Mouse (Mus musculus) MEL (cell line): ENCODE measurements around the gene Olfr1019. TPM values are rescaled to one million over a fixed set of nuclear protein-coding genes. Genes with fewer than 3 reads are reported as not detected.

Experiments used
- DNase-seq: peaks from one replicate; pipeline ENCODE4 v3.0.0; 2011; ENCODE audit warnings: low read depth, low spot score
- H3K27ac ChIP-seq: 2 replicates; pipeline ENCODE4 v1.5.1; 2012; ENCODE audit warnings: low read depth, mild to moderate bottlenecking, control low read depth, low read length, moderate library complexity; ENCODE audit not compliant: control insufficient read depth
- H3K27me3 ChIP-seq, 2 experiments: fragments of 150-350 bp in 1 of 2; sonication (generic) in 1 of 2; 2 replicates each; pipeline ENCODE4 v1.6.1; 2012; ENCODE audit warnings: low read length in 2 of 2, mild to moderate bottlenecking in 2 of 2, improper control_type of control experiment in 1 of 2, moderate library complexity in 1 of 2; ENCODE audit not compliant: insufficient read depth in 2 of 2, control insufficient read depth in 1 of 2
- H3K36me3 ChIP-seq, 2 experiments: 2 replicates each; pipeline ENCODE4 v1.6.1; 2012 to 2014; ENCODE audit warnings: low read length in 2 of 2, improper control_type of control experiment in 1 of 2, inconsistent platforms in 1 of 2, mild to moderate bottlenecking in 1 of 2; ENCODE audit not compliant: insufficient read depth in 2 of 2, control insufficient read depth in 1 of 2
- H3K4me1 ChIP-seq, 2 experiments: fragments of 150-350 bp in 1 of 2; sonication (generic) in 1 of 2; 2 replicates each; pipeline ENCODE4 v1.6.1; 2012; ENCODE audit warnings: low read length in 2 of 2, improper control_type of control experiment in 1 of 2, mild to moderate bottlenecking in 1 of 2; ENCODE audit not compliant: insufficient read depth in 2 of 2, control insufficient read depth in 1 of 2
- H3K4me3 ChIP-seq, 2 experiments: fragments of 150-350 bp in 1 of 2; sonication (generic) in 1 of 2; 2 replicates each; pipeline ENCODE4 v1.5.1; 2012; ENCODE audit warnings: low read depth in 2 of 2, low read length in 2 of 2, mild to moderate bottlenecking in 2 of 2, moderate library complexity in 2 of 2, control low read depth in 1 of 2, improper control_type of control experiment in 1 of 2; ENCODE audit not compliant: control insufficient read depth in 1 of 2, insufficient read depth in 1 of 2
- H3K79me2 ChIP-seq: 2 replicates; pipeline ENCODE4 v1.6.1; 2012; ENCODE audit warnings: mild to moderate bottlenecking, low read length, moderate library complexity; ENCODE audit not compliant: control insufficient read depth, poor library complexity, insufficient read depth
- H3K9ac ChIP-seq: 2 replicates; pipeline ENCODE4 v1.6.1; 2012; ENCODE audit warnings: low read depth, mild to moderate bottlenecking, control low read depth, low read length, moderate library complexity; ENCODE audit not compliant: control insufficient read depth, poor library complexity, severe bottlenecking
- H3K9me3 ChIP-seq: fragments of 150-350 bp; sonication (generic); replicated peaks from 2 replicates; pipeline ENCODE4 v1.6.1; 2012; ENCODE audit warnings: mild to moderate bottlenecking, low read length, improper control_type of control experiment, moderate library complexity; ENCODE audit not compliant: insufficient read depth
- BHLHE40 ChIP-seq: IDR thresholded peaks from 2 replicates; pipeline ENCODE4 v1.6.1; 2012; ENCODE audit warnings: low read depth, mild to moderate bottlenecking, inconsistent platforms, low read length, improper control_type of control experiment, borderline replicate concordance
- CHD1 ChIP-seq: IDR thresholded peaks from 2 replicates; pipeline ENCODE4 v1.6.1; 2012; ENCODE audit warnings: low read depth, mild to moderate bottlenecking, inconsistent platforms, low read length, improper control_type of control experiment
- CHD2 ChIP-seq: IDR thresholded peaks from 2 replicates; pipeline ENCODE4 v1.6.1; 2011; ENCODE audit warnings: low read length, improper control_type of control experiment
- CTCF ChIP-seq, 3 experiments: IDR thresholded peaks in 2 of 3; conservative IDR thresholded peaks in 1 of 3; 2 replicates each; pipeline ENCODE4 v1.5.1; 2011 to 2012; ENCODE audit warnings: low read length in 3 of 3, low read depth in 2 of 3, mild to moderate bottlenecking in 2 of 3, improper control_type of control experiment in 1 of 3, inconsistent platforms in 1 of 3, mixed read lengths in 1 of 3, moderate library complexity in 1 of 3; ENCODE audit not compliant: control insufficient read depth in 1 of 3, insufficient read depth in 1 of 3, poor library complexity in 1 of 3, severe bottlenecking in 1 of 3
- ELF1 ChIP-seq: IDR thresholded peaks from 2 replicates; pipeline ENCODE4 v1.6.1; 2014; ENCODE audit warnings: low read depth, mild to moderate bottlenecking, inconsistent platforms, low read length, improper control_type of control experiment, moderate library complexity
- EP300 ChIP-seq, 2 experiments: IDR thresholded peaks; 2 replicates each; pipeline ENCODE4 v1.6.1; 2011; ENCODE audit warnings: improper control_type of control experiment in 2 of 2, low read length in 2 of 2, low read depth in 1 of 2, mild to moderate bottlenecking in 1 of 2
- ETS1 ChIP-seq: IDR thresholded peaks from 2 replicates; pipeline ENCODE4 v1.6.1; 2012; ENCODE audit warnings: low read depth, mild to moderate bottlenecking, inconsistent platforms, low read length, improper control_type of control experiment, moderate library complexity
- GABPA ChIP-seq: IDR thresholded peaks from 2 replicates; pipeline ENCODE4 v1.6.1; 2012; ENCODE audit warnings: low read depth, mild to moderate bottlenecking, inconsistent platforms, low read length, improper control_type of control experiment, moderate library complexity
- GATA1 ChIP-seq: IDR thresholded peaks from 2 replicates; pipeline ENCODE4 v1.6.1; 2011; ENCODE audit warnings: low read depth, low read length, improper control_type of control experiment
- HCFC1 ChIP-seq: IDR thresholded peaks from 2 replicates; pipeline ENCODE4 v1.6.1; 2012; ENCODE audit warnings: low read depth, mild to moderate bottlenecking, inconsistent platforms, low read length, improper control_type of control experiment, moderate library complexity
- JUND ChIP-seq: IDR thresholded peaks from 2 replicates; pipeline ENCODE4 v1.6.1; 2011; ENCODE audit warnings: low read depth, mild to moderate bottlenecking, improper control_type of control experiment, low read length
- MAFK ChIP-seq: IDR thresholded peaks from 2 replicates; pipeline ENCODE4 v1.6.1; 2011; ENCODE audit warnings: low read depth, mild to moderate bottlenecking, low read length, improper control_type of control experiment, borderline replicate concordance
- MAX ChIP-seq: IDR thresholded peaks from 2 replicates; pipeline ENCODE4 v1.6.1; 2011; ENCODE audit warnings: low read length, improper control_type of control experiment
- MAZ ChIP-seq: IDR thresholded peaks from 2 replicates; pipeline ENCODE4 v1.6.1; 2012; ENCODE audit warnings: low read depth, mild to moderate bottlenecking, inconsistent platforms, low read length, improper control_type of control experiment
- MEF2A ChIP-seq: IDR thresholded peaks from 2 replicates; pipeline ENCODE4 v1.6.1; 2014; ENCODE audit warnings: low read depth, mild to moderate bottlenecking, inconsistent platforms, low read length, improper control_type of control experiment; ENCODE audit not compliant: poor library complexity, insufficient replicate concordance, severe bottlenecking; ENCODE audit errors: extremely low read depth
- MXI1 ChIP-seq: IDR thresholded peaks from 2 replicates; pipeline ENCODE4 v1.6.1; 2011; ENCODE audit warnings: mild to moderate bottlenecking, low read depth, low read length, improper control_type of control experiment
- MYC ChIP-seq: IDR thresholded peaks from 2 replicates; pipeline ENCODE4 v1.6.1; 2011; ENCODE audit warnings: low read depth, mild to moderate bottlenecking, low read length, improper control_type of control experiment, moderate library complexity
- NELFE ChIP-seq: IDR thresholded peaks from 2 replicates; pipeline ENCODE4 v1.6.1; 2011; ENCODE audit warnings: low read depth, low read length, improper control_type of control experiment
- NRF1 ChIP-seq: IDR thresholded peaks from 2 replicates; pipeline ENCODE4 v1.6.1; 2014; ENCODE audit warnings: low read depth, mild to moderate bottlenecking, inconsistent platforms, low read length, improper control_type of control experiment, moderate library complexity; ENCODE audit not compliant: poor library complexity, insufficient read depth, severe bottlenecking
- POLR2A ChIP-seq, 2 experiments: IDR thresholded peaks; 2 replicates each; pipeline ENCODE4 v1.6.1; 2011 to 2012; ENCODE audit warnings: low read length in 2 of 2, mild to moderate bottlenecking in 2 of 2, control low read depth in 1 of 2, improper control_type of control experiment in 1 of 2, low read depth in 1 of 2, moderate library complexity in 1 of 2; ENCODE audit not compliant: control insufficient read depth in 1 of 2, insufficient read depth in 1 of 2, poor library complexity in 1 of 2
- POLR2AphosphoS2 ChIP-seq: IDR thresholded peaks from 2 replicates; pipeline ENCODE4 v1.6.1; 2011; ENCODE audit warnings: low read length, improper control_type of control experiment
- SIN3A ChIP-seq: IDR thresholded peaks from 2 replicates; pipeline ENCODE4 v1.6.1; 2012; ENCODE audit warnings: low read length, improper control_type of control experiment, inconsistent platforms
- SMC3 ChIP-seq: IDR thresholded peaks from 2 replicates; pipeline ENCODE4 v1.6.1; 2011; ENCODE audit warnings: low read depth, low read length, improper control_type of control experiment
- TCF12 ChIP-seq: IDR thresholded peaks from 2 replicates; pipeline ENCODE4 v1.6.1; 2014; ENCODE audit warnings: low read depth, mild to moderate bottlenecking, inconsistent platforms, low read length, improper control_type of control experiment, moderate library complexity
- UBTF ChIP-seq: IDR thresholded peaks from 2 replicates; pipeline ENCODE4 v1.6.1; 2012; ENCODE audit warnings: low read depth, mild to moderate bottlenecking, inconsistent platforms, low read length, improper control_type of control experiment, moderate library complexity, borderline replicate concordance; ENCODE audit not compliant: insufficient read depth
- USF1 ChIP-seq: IDR thresholded peaks from 2 replicates; pipeline ENCODE4 v1.6.1; 2014; ENCODE audit warnings: low read depth, mild to moderate bottlenecking, inconsistent platforms, low read length, improper control_type of control experiment, moderate library complexity
- USF2 ChIP-seq, 2 experiments: IDR thresholded peaks; 2 replicates each; pipeline ENCODE4 v1.6.1; 2011 to 2012; ENCODE audit warnings: improper control_type of control experiment in 2 of 2, low read length in 2 of 2, borderline replicate concordance in 1 of 2, inconsistent platforms in 1 of 2, low read depth in 1 of 2, mild to moderate bottlenecking in 1 of 2; ENCODE audit not compliant: insufficient read depth in 1 of 2
- ZC3H11A ChIP-seq: IDR thresholded peaks from 2 replicates; pipeline ENCODE4 v1.6.1; 2012; ENCODE audit warnings: low read depth, mild to moderate bottlenecking, inconsistent platforms, low read length, improper control_type of control experiment
- ZMIZ1 ChIP-seq: IDR thresholded peaks from 2 replicates; pipeline ENCODE4 v1.6.1; 2012; ENCODE audit warnings: low read depth, mild to moderate bottlenecking, inconsistent platforms, low read length, improper control_type of control experiment, moderate library complexity
- ZNF384 ChIP-seq: IDR thresholded peaks from 2 replicates; pipeline ENCODE4 v1.6.1; 2012; ENCODE audit warnings: low read depth, mild to moderate bottlenecking, inconsistent platforms, low read length, improper control_type of control experiment
- polyA plus RNA-seq, 2 experiments: library from polyadenylated mRNA; stranded (reverse) in 1 of 2; unstranded in 1 of 2; fragments of >175 nt in 1 of 2; fragments of >200 nt in 1 of 2; gene quantifications; 2 replicates each; pipeline versions ENCODE4 v1.2.1 to v1.2.4; 2012; ENCODE audit warnings: low replicate concordance in 2 of 2, low read depth in 1 of 2; ENCODE audit not compliant: insufficient read length in 2 of 2, insufficient read depth in 1 of 2, missing spikeins in 1 of 2
- total RNA-seq: library from RNA; depleted of rRNA; stranded (reverse); fragments of 300-350 nt; gene quantifications from 2 replicates; pipeline ENCODE4 v1.2.3, GENCODE M21; 2012; rRNA removed

Gene Olfr1019
- total RNA-seq (not detected in 2 replicates), polyA plus RNA-seq (not detected)

GRCm38 (mm10) chr2:85845383-85845782, at the start of gene Olfr1019:
Gene Olfr1019, minus strand, starts transcription at chr2:85845483.
- Histone ChIP-seq H3K27me3 (no peaks in the 10 kb centered on the region), H3K9me3 (no peaks in the 10 kb centered on the region), H3K4me3 (no peak within 1 kb of the TSS), H3K27ac (no peak within 1 kb of the TSS), H3K9ac (no peak within 1 kb of the TSS), H3K4me1 (no peaks in the 10 kb centered on the region), H3K79me2 (no peaks in the 10 kb centered on the region), H3K36me3 (no peaks in the 10 kb centered on the region)
- no peak for DNase-seq
- no peak for TF ChIP-seq MEF2A
- no peak for TF ChIP-seq GABPA
- no peak for TF ChIP-seq MYC
- TF ChIP-seq EP300 (IDR thresholded peaks at IDR 0.05; ENCODE audit: low read depth in 1 of 2, low read length in 2 of 2) = no peak
- no peak for TF ChIP-seq USF1
- TF ChIP-seq MAFK = no peak
- no peak for TF ChIP-seq CHD1
- no peak for TF ChIP-seq SIN3A
- no peak for TF ChIP-seq NELFE
- no peak for TF ChIP-seq HCFC1
- no peak for TF ChIP-seq ETS1
- TF ChIP-seq UBTF = no peak
- no peak for TF ChIP-seq POLR2A (IDR thresholded peaks at IDR 0.05; ENCODE audit: control insufficient read depth in 1 of 2, insufficient read depth in 1 of 2, low read depth in 1 of 2, low read length in 2 of 2, poor library complexity in 1 of 2)
- TF ChIP-seq MXI1 = no peak
- no peak for TF ChIP-seq MAZ
- TF ChIP-seq ZNF384 = no peak
- TF ChIP-seq TCF12 = no peak
- TF ChIP-seq NRF1 = no peak
- TF ChIP-seq BHLHE40 = no peak
- no peak for TF ChIP-seq ELF1

- no peak for DNase-seq
- Histone ChIP-seq H3K4me3 (no peak within 1 kb of the TSS), H3K27me3 (no peaks in the 10 kb centered on the region), H3K79me2 (no peaks in the 10 kb centered on the region), H3K9ac (no peak within 1 kb of the TSS), H3K36me3 (no peaks in the 10 kb centered on the region), H3K27ac (no peak within 1 kb of the TSS), H3K4me1 (no peaks in the 10 kb centered on the region), H3K9me3 (no peaks in the 10 kb centered on the region)
- TF ChIP-seq CHD2 (no peak), MYC (no peak), ZMIZ1 (no peak), POLR2AphosphoS2 (no peak), NELFE (no peak), SMC3 (no peak), USF2 (IDR thresholded peaks at IDR 0.05; ENCODE audit: borderline replicate concordance in 1 of 2, insufficient read depth in 1 of 2, low read depth in 1 of 2, low read length in 2 of 2) (no peak), MEF2A (no peak), MXI1 (no peak), POLR2A (IDR thresholded peaks at IDR 0.05; ENCODE audit: control insufficient read depth in 1 of 2, insufficient read depth in 1 of 2, low read depth in 1 of 2, low read length in 2 of 2, poor library complexity in 1 of 2) (no peak), ELF1 (no peak), ETS1 (no peak), JUND (no peak), GATA1 (no peak), MAZ (no peak), ZC3H11A (no peak), USF1 (no peak), CTCF (IDR thresholded peaks at IDR 0.05 in 2 of 3, conservative IDR thresholded peaks at IDR 0.05 in 1 of 3; ENCODE audit: control insufficient read depth in 1 of 3, insufficient read depth in 1 of 3, low read depth in 2 of 3, low read length in 3 of 3, poor library complexity in 1 of 3, severe bottlenecking in 1 of 3) (no peak), MAX (no peak)
These were observed 40.1 kb upstream of the Olfr1019 start, which contains the start of gene Olfr1023 for GRCm38 (mm10) chr2:85885340-85885739. Gene Olfr1023, plus strand, starts transcription at chr2:85885640.
